Mouse (Mus musculus) T-helper 17 cell (primary cell): Measurements from ENCODE around the gene Tead1.

Source experiments
- in situ Hi-C, 2 experiments: fragments of 300-600 bp; cut with MboI, MseI; formaldehyde crosslinking; loops; 1 replicate in 1 of 2; 2 replicates in 1 of 2; pipeline ENCODE4 v1.15.1; 2025; ENCODE audit warnings: high pct_unique_total_duplicates in 2 of 2

Gene Tead1

DNA sequence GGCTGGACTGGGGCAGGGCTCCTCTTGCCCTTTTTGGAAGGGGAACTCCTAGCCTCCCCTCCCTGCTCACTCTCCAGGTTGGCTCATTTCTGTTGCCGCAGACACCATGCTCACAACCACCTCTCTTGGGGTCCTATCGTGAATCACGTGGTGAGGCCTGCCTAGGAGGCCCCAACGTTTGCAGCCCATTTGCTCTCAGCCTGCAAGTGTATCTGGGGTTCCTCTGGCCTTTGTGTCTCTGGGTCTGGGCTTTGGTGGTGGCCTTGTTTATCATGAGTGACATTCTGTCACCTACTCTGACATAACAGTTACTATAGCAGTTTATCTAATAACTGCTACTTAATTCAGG lies 41.8 kb downstream of the Tead1 start:
- in situ Hi-C loops: loop anchor here in 1 of 2 experiments (10.0 kb wide), 1 partner anchor 936 kb away; no protein-coding TSS in a partner anchor

DNA sequence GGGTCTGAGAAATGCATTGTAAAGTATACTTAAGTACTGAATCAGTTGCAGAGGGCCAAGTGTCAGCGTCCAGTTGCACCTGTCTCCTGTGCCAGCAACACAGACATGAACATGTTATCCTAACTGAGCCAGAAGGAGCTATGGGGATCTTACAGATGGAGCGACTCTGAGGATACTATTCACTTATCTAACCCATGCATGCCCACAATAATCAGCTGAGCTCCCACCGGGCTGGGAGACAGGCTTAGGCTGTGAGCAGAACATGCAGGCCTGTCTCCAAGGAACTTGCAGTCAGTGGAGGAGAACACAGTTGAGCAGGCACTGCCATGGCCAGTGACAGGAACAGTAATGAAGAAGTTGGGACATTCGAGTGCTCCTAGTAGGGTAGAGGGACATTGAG lies 42.7 kb downstream of the Tead1 start:
- in situ Hi-C loops: loop anchor here in 1 of 2 experiments (10.0 kb wide), 1 partner anchor 937 kb away; no protein-coding TSS in a partner anchor

DNA sequence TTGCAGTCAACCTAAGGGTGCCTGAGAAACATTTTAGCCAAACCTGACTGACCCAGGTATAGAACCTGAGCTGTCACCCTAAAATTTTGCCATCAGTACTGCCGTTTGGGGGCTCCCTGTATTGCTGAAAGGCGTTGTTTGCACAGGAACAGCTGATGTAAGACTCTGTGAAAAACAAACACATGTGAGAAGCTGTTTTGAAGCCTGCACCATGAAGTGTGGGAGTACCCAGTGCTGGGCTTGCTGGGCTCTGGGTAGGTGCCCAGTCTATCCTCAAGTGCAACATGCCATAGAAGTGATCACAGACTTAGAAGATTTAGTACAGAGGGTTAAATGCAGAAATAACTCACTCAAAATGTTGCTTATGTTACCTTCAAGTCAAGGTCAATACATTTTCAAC lies 49.3 kb downstream of the Tead1 start:
- in situ Hi-C loops: loop anchor here in 1 of 2 experiments (10.0 kb wide), 1 partner anchor 944 kb away; no protein-coding TSS in a partner anchor

DNA sequence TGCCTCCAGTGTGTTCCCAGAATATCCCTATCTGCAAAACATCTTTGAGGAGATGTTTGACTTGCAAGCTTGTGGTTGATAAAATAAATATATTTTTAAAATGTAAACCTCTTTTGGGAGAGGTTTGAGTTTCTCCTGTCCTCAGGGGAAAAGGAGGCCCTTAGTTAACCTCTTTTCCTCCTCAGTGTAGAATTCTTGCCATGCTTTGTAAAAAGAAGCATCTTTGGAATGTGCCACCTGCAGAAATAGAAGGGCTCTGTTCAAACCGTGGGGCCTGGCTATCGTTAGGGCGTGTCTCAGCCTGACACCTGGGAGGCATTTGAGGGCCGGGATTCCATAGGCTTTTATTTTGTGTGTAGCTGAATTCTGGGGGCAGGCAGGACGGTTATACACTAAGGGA lies 51.1 kb downstream of the Tead1 start:
- in situ Hi-C loops: no loop called here

DNA sequence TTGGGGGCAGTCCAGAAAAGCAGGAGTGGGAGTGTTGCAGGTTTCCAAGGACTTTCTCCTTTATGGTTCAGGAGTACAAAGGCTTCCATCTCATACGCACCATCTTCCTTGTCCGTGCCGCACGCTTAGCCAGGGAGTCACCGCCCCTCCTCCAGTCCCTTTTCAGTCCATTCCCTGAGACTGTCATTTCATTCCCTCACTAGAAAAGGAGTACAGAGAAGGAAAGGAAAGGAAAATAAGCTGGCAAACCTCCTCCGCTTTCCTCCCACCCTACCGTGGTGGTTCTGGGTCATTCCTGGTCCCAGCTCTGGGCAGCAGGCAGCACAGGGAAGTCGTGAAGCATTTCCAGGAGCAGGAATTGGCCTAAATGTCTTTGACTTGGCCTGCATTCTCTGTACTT lies 52.5 kb downstream of the Tead1 start:
- in situ Hi-C loops: no loop called here

DNA sequence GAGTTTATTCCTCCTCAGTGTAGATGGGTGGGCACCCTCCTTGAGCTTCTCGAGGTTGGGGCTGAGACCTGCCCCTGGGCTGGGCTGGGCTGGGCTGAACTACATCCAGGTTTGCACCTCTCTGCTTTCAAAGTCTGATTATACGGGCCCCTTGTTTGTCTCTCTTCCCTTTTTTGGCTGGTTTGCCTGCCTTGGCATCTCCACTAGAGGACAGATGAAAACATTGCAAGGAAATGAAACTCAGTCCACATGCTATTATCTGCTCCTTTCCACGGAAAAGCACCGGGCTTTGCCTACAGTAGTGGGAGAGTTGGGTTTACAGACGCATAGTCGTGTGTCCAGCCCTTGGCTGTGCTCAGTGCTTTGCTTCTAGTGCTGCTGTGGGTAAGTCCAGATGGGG lies 60.1 kb downstream of the Tead1 start:
- in situ Hi-C loops: no loop called here

DNA sequence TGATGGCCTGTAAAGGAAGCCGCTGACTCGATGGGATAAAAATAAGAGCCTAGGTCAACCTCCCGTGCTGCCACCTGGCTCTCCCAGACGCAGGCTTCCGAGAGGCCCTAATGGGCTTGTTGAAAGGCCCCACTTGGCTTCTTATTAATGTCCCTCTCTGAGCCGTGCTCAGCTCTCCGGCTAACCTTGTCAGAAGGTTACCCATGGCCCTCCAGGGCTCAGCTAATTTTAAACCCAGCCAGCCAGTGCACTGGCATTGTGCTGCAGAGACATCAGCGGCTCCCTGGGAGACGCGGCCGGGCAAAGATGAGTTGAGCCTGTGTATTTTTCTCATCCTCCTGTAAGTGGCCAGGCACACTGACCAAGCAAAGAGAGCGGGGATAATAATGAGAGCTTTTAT lies 62.7 kb downstream of the Tead1 start:
- in situ Hi-C loops: no loop called here

DNA sequence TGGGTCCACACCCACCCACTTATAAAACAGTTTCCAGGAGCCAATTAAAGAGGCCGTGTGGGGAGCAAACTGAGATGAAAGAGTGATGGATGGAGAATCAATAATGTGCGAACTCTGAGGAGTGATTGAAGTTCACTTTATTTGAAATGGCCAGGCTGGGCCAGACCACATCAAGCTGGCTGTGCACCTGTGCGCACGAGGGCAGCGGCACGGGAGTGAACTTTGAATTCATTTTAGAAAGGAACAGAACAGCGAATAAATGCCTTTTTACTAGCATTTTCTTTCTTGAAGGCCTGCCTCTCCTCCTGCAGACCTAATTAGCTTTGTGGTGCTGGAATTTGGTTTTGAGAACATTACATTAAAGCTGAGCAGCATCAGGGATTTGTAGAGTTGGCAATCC lies 63.9 kb downstream of the Tead1 start:
- in situ Hi-C loops: no loop called here

DNA sequence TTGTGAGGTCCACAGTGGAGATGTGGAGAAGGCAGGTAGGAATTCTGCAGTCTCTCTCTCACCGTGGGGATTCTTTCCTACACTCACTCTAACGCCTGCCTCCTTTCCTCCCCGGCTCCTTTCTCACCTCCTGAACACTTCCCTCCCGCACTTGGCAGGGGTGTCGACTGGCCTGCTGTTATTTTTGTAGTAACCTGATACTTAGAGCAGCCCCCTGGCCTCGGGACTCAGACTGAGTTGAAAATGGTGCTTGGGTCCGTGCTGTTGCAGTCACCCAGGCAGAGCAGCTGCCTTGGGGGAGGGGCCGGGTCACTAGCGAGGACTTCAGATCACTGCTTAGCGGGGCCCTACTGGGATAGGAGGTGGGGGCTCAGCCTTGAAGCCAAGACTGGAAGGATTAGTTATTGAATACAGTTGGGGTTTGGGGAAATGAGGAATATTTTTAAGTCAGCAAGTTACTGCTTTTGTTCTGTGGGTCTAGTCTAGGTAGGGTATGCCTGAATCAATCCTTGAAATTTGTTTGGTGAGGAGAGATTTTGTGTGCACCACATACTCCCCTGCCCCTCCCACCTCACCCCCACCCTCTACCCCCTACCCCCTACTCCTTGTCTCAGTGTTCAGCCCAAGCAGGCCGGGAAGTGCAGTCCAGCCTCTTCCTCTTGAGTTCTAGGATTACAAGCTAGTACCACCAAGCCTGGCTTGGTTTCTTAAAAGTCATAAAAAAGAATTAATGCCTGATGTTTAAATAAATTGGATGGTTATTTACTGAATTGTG lies 64.7 kb downstream of the Tead1 start:
- in situ Hi-C loops: no loop called here

DNA sequence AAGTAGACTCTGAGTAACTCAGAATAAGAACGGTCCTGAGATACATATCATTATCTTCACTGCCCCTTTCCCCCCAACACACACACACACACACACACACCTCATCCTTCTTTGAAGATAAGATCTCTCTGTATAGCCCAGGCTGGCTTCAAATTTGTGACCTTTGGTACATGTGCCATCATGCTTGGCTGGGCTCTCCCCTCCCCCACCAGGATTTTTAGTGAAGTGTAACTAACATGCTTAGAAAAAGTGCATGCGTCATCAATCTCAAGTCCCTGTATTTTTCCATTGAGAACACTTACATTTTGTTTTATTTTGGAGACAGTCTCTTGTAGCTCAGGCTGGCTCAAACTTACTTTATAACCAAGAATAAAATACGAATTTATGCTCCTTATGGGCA lies 68.1 kb downstream of the Tead1 start:
- in situ Hi-C loops: no loop called here

DNA sequence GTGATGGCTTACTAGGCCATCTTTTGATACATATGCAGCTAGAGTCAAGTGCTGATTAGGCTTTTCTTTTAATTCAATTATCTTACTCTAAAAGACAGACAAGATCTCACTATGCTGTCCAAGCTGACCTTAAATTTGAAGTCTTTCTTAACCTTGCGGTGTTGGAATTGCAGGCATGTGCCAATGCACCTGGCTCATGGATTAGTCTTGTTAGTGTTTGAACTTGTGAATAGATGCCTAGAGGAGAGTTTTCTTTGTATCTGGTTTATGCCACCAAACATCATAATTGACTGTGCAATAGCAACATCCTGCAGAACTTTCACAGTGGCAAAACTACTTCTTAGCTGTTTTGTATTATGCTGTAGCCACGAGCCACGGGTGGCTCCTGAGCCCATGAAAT lies 68.7 kb downstream of the Tead1 start:
- in situ Hi-C loops: no loop called here

DNA sequence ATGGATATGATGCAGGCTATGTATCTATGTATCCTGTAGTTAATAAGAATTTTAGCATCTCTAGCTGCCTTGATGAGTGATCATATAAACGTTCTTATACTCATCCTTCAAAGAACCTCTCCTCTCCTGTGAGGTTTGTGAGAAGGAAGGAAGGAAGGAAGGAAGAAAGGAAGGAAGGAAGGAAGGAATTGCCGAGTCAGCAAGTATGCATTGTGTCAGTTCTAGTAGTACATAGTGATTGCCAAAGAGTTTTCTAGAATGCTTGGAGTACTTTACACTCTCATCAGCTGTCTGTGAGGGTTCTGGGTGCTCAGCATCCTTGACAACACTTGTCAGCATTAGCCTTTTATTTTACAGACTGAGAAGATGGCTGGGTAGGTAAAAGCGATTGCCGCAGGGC lies 69.2 kb downstream of the Tead1 start:
- in situ Hi-C loops: no loop called here

DNA sequence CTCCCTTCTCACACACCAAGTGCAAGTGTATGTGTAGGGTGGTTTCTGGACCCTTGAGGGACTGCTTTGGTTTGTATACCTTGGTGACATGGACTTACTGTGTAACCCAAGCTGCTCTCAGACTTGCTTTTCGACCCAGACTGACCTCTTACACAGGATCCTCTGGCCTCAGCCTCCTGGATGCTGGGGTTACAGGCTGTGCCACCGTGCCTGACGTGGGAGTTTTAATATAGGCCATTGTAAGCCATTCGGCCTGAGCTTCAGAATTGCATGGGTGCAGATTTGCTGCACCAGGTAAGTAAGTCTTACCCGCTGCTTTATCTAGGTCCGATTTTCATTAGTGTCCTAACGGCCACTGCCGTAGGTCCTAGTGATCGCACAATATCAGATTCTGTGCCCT lies 71.0 kb downstream of the Tead1 start:
- in situ Hi-C loops: no loop called here

DNA sequence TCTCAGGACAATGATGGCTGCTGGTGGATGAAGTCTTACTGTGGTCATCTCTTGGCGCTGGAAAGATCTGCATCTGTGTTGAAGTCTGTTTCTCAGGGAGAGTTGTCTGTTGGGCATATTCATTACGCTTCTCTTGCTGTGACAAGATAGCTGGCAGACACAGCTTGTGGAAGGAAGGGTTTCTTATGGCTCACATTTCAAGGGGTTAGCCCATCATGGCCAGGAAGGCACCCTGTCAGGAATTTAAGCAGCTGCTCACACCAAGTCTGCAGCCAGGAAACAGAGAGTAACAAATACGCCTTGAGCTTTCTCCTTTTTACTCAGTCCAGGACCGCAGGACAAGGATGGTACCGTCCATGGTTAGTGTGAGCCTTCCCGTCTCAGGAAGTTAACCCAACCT lies 73.2 kb downstream of the Tead1 start:
- in situ Hi-C loops: no loop called here

DNA sequence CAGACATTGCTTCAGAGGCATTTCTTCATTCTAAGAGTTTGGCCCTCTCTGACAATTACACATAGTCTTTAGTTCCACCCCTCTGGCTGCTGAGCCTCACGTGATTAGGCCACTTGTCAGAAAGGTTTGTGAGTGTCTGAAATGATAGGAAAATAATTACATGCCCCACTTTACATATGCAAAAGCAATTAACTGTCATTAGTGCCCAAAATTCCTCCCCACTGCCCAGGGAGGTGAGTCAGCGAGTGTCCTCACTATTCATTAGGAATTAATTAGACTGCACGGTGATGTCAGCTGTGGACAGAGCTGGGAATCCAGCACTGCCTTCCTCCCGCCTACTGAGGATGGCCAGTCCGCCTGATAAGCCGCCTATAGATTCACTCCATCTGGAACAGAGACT lies 74.2 kb downstream of the Tead1 start:
- in situ Hi-C loops: no loop called here

DNA sequence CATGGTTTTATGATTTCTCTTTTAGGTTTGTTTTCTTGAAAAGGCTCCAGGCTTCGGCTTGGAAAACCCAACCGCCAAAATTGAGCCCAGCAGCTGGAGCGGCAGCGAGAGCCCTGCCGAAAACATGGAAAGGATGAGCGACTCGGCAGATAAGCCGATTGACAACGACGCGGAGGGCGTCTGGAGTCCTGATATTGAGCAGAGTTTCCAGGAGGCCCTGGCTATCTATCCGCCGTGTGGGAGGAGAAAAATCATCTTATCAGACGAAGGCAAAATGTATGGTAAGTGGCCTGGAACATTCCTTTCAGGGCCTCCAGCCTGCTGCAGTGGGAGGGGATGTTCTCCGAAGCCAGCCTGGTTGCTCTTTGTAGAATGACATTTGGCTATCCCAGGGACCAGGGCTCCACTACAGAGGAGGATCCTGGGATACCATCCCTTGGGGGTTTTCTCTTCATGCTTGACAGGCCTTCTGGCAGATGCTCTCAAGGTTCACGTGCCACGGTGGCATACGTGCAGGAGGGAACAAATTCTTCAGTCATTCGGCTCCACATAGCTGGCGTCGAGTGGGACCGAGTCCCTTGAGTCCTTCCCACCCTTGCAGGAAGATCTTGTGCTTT lies 80.3 kb downstream of the Tead1 start:
- in situ Hi-C loops: no loop called here

DNA sequence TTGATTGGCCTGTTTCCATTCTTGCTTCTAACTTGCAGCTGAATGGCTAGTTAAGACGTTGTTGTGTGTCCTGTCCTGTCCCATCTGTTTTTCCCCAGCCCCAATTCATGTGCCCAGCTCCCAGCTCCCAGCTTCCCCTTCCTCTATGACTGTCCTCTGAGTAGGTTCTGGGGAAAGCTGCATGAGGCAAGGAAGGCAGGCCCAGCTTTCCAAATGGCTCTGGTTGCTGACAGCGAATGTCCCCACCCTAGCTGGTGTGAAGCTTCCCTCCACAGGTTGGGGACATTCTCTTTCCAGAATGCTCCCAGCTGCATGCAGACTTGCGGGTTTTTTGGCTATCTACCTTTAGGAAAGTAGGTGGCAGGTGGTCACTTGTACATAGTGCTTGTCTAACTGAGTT lies 81.2 kb downstream of the Tead1 start:
- in situ Hi-C loops: no loop called here

DNA sequence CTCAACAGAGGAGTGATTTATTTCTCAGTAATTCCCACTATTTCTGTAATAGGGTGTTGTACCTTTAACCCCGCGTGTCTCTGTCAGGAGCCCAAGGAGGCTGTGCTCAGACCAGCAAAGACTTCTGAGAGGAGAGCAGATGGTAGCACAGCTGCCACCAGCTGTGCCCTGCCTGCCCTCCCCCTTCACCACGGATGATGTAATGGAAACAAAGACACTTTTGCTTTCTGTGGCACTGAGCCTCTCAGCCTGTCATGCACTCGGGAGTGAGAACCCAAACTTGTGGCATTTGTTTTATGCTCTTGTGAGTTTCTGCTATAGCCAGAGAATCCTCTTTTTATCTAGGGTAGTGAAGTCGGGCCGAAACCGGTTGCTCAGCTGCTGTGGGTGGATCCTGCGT lies 81.7 kb downstream of the Tead1 start:
- in situ Hi-C loops: no loop called here

DNA sequence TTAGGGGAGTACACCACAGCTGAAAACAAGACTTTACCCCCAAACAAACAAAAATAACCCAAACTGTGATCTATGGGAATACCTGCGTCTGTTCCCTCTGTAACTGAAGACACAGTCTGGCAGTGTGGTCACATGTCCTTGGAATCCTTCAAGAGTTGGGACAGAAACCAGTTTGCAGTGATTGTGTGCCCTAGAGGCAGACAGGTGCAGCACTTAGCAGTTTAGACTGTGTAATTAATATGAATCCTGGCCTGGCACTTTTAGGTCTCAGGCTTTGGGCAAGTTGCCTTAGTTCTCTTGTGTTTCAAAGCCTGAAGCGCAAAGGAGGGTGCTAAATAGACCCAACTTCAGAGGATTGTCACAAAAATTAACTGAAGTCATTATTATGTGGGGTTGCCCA lies 83.8 kb downstream of the Tead1 start:
- in situ Hi-C loops: no loop called here

DNA sequence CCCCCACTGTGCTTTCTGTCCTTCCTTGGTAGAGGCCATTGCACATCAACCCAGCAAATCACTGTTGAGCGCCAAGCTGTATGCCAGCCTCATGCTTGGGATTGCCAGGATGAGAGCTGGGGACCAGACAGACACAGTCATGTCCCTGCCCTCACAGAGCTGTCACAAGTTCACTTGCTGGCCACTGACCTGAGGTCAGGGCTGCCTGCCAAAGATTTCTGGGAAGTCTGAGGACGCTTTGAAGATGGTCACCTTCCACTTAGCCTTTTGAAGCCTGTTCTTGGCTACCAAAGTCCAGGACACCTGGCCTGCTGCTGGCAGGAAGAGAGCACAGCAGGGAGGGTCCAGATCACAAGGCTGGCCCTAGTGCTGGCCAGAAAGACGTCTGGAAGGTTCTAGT lies 84.4 kb downstream of the Tead1 start:
- in situ Hi-C loops: no loop called here

DNA sequence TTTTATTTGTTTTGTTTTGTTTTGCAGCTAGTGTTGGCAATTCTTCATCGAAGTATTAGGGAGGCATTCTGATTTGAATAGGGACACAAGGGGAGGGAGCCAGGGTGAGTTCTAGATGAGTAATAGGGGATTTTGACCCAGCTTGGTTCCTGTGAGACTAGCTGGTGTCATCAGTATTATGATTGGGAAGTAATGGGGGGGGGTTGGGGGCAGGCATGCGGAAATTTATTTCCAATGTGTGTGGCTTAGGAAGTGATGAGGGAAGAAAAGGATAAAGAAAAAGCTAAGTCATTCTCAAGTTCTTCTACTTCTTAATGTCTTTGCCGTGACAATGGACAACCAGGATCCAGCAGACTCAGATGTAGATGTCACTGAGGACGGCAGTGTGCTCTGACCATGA lies 85.8 kb downstream of the Tead1 start:
- in situ Hi-C loops: no loop called here

DNA sequence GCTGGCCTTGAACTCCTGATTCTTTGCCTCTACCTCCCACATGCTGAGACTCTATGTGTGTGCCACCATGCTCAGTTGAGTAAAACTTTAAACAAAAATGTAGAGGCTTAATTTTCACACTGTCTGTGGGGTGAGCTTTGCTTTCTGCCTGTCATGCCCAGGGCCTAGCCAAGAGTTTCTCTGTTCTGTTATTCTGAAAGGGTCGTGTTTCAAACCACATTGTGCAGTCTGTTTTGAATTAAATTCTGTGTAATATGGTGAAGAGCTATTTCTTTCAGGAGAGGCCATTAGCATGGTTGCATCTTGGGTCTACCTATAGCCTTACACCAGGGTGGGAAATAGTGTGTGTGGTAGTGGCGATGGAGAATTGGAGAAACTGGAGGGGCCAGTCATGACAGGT lies 90.7 kb downstream of the Tead1 start:
- in situ Hi-C loops: loop anchor here in 1 of 2 experiments (10.0 kb wide), 1 partner anchor 1105 kb away; no protein-coding TSS in a partner anchor

DNA sequence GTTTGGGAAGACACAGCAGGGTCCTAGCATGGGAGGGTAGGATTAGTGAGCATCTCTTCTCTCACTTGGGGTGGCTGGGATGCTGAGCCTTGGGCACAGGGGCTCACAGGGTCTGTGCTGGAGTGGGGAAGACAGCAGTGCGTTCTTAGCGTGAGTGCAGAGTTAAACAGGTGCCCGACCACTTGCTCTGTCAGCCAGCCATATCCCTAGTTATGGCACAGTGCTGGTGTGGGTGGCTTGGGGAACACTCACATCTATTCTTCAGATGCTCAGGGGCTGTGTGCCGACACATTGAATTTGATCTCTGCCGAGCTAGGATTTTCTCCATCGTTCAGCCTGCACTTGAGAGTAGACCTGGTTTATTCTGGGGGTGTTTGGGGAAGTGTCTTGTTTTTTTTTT lies 92.3 kb downstream of the Tead1 start:
- in situ Hi-C loops: loop anchor here in 1 of 2 experiments (10.0 kb wide), 1 partner anchor 1107 kb away; no protein-coding TSS in a partner anchor
